Mouse (Mus musculus): Measurements from ENCODE around the gene Gm10217. TPM values are rescaled to one million over a fixed set of nuclear protein-coding genes. Genes with fewer than 3 reads are reported as not detected.

Gene Gm10217
- polyA plus RNA-seq, 1 experiment from 2014 or later = not detected

- 63% methylated on average over 3 of the region's 3 CpGs for WGBS (ENCODE audit: insufficient replicate concordance)
- Histone ChIP-seq H3K9ac (replicated peaks) (no peak overlapping the region), H3K4me2 (ENCODE audit: low read depth, low read length) (no peak overlapping the region), H3K9me3 (ENCODE audit: low read length) (no peaks in the 10 kb centered on the region), H3K27ac (ENCODE audit: low read depth) (no peak overlapping the region), H3K36me3 (replicated peaks; ENCODE audit: insufficient read depth, low read length) (no peaks in the 10 kb centered on the region), H3K4me3 (ENCODE audit: low read depth, low read length) (no peak overlapping the region), H3K4me1 (ENCODE audit: insufficient read depth) (no peaks in the 10 kb centered on the region), H3K27me3 (ENCODE audit: insufficient read depth, low read length) (no peaks in the 10 kb centered on the region)
- ATAC-seq (no peak), DNase-seq (no peak)
- no peak for TF ChIP-seq EP300 (IDR thresholded peaks at IDR 0.05; ENCODE audit: low read depth)
- TF ChIP-seq CTCF (IDR thresholded peaks at IDR 0.05; ENCODE audit: low read depth) = no peak
Measured at GRCm38 (mm10) chr8:9868094-9868493, 4.0 kb downstream of the Gm10217 start.

- Histone ChIP-seq H3K4me2 (ENCODE audit: low read depth, low read length) (no peak overlapping the region), H3K36me3 (replicated peaks; ENCODE audit: insufficient read depth, low read length) (no peaks in the 10 kb centered on the region), H3K27ac (ENCODE audit: low read depth) (no peak overlapping the region), H3K27me3 (ENCODE audit: insufficient read depth, low read length) (no peaks in the 10 kb centered on the region), H3K9ac (replicated peaks) (no peak overlapping the region), H3K9me3 (ENCODE audit: low read length) (no peaks in the 10 kb centered on the region), H3K4me3 (ENCODE audit: low read depth, low read length) (no peak overlapping the region), H3K4me1 (ENCODE audit: insufficient read depth) (no peaks in the 10 kb centered on the region)
- DNase-seq (no peak), ATAC-seq (no peak)
- 62% methylated on average over 1 of the region's 1 CpGs for WGBS (ENCODE audit: insufficient replicate concordance)
- no peak for TF ChIP-seq CTCF (IDR thresholded peaks at IDR 0.05; ENCODE audit: low read depth)
- TF ChIP-seq EP300 (IDR thresholded peaks at IDR 0.05; ENCODE audit: low read depth) = no peak
Measured at GRCm38 (mm10) chr8:9876241-9876640, 12.2 kb downstream of the Gm10217 start.

GRCm38 (mm10) chr8:9879921-9880320 is 15.9 kb downstream of the Gm10217 start:
- TF ChIP-seq EP300 (IDR thresholded peaks at IDR 0.05; ENCODE audit: low read depth) (no peak), CTCF (IDR thresholded peaks at IDR 0.05; ENCODE audit: low read depth) (no peak)
- DNase-seq = no peak
- H3K4me1 ChIP-seq (ENCODE audit: insufficient read depth) = no peaks in the 10 kb centered on the region
- H3K4me3 ChIP-seq (ENCODE audit: low read depth, low read length) = no peak overlapping the region
- H3K27ac ChIP-seq (ENCODE audit: low read depth) = no peak overlapping the region
- WGBS (ENCODE audit: insufficient replicate concordance) = 71% methylated on average over 4 of the region's 4 CpGs
- H3K4me2 ChIP-seq (ENCODE audit: low read depth, low read length) = no peak overlapping the region
- no peaks in the 10 kb centered on the region for H3K9me3 ChIP-seq (ENCODE audit: low read length)
- no peaks in the 10 kb centered on the region for H3K27me3 ChIP-seq (ENCODE audit: insufficient read depth, low read length)
- no peak for ATAC-seq
- no peaks in the 10 kb centered on the region for H3K36me3 ChIP-seq (replicated peaks; ENCODE audit: insufficient read depth, low read length)
- H3K9ac ChIP-seq (replicated peaks) = no peak overlapping the region

GRCm38 (mm10) chr8:9886714-9887113 is 22.7 kb downstream of the Gm10217 start:
- H3K4me3 ChIP-seq (ENCODE audit: low read depth, low read length) = no peak overlapping the region
- H3K27ac ChIP-seq (ENCODE audit: low read depth) = no peak overlapping the region
- no peaks in the 10 kb centered on the region for H3K27me3 ChIP-seq (ENCODE audit: insufficient read depth, low read length)
- DNase-seq = no peak
- H3K9me3 ChIP-seq (ENCODE audit: low read length) = no peaks in the 10 kb centered on the region
- no peaks in the 10 kb centered on the region for H3K36me3 ChIP-seq (replicated peaks; ENCODE audit: insufficient read depth, low read length)
- no peaks in the 10 kb centered on the region for H3K4me1 ChIP-seq (ENCODE audit: insufficient read depth)
- no peak overlapping the region for H3K4me2 ChIP-seq (ENCODE audit: low read depth, low read length)
- TF ChIP-seq CTCF (IDR thresholded peaks at IDR 0.05; ENCODE audit: low read depth) (no peak), EP300 (IDR thresholded peaks at IDR 0.05; ENCODE audit: low read depth) (no peak)
- no peak for ATAC-seq
- WGBS (ENCODE audit: insufficient replicate concordance) = 66% methylated on average over 4 of the region's 4 CpGs
- H3K9ac ChIP-seq (replicated peaks) = no peak overlapping the region

- TF ChIP-seq EP300 (IDR thresholded peaks at IDR 0.05; ENCODE audit: low read depth) = no peak
- TF ChIP-seq CTCF (IDR thresholded peaks at IDR 0.05; ENCODE audit: low read depth) = no peak
- WGBS (ENCODE audit: insufficient replicate concordance) = 63% methylated on average over 2 of the region's 2 CpGs
- Histone ChIP-seq H3K27me3 (ENCODE audit: insufficient read depth, low read length) (no peaks in the 10 kb centered on the region), H3K36me3 (replicated peaks; ENCODE audit: insufficient read depth, low read length) (no peaks in the 10 kb centered on the region), H3K9me3 (ENCODE audit: low read length) (no peaks in the 10 kb centered on the region), H3K4me2 (ENCODE audit: low read depth, low read length) (no peak overlapping the region), H3K27ac (ENCODE audit: low read depth) (no peak overlapping the region), H3K9ac (replicated peaks) (no peak overlapping the region), H3K4me1 (ENCODE audit: insufficient read depth) (no peaks in the 10 kb centered on the region), H3K4me3 (ENCODE audit: low read depth, low read length) (no peak overlapping the region)
- no peak for ATAC-seq
- DNase-seq = no peak
Measured at GRCm38 (mm10) chr8:9899199-9899598, 35.1 kb downstream of the Gm10217 start.

GRCm38 (mm10) chr8:9899673-9900072 is 35.6 kb downstream of the Gm10217 start:
- DNase-seq (no peak), ATAC-seq (no peak)
- Histone ChIP-seq H3K9ac (replicated peaks) (no peak overlapping the region), H3K27ac (ENCODE audit: low read depth) (no peak overlapping the region), H3K4me2 (ENCODE audit: low read depth, low read length) (no peak overlapping the region), H3K27me3 (ENCODE audit: insufficient read depth, low read length) (no peaks in the 10 kb centered on the region), H3K9me3 (ENCODE audit: low read length) (no peaks in the 10 kb centered on the region), H3K4me3 (ENCODE audit: low read depth, low read length) (no peak overlapping the region), H3K36me3 (replicated peaks; ENCODE audit: insufficient read depth, low read length) (no peaks in the 10 kb centered on the region), H3K4me1 (ENCODE audit: insufficient read depth) (no peaks in the 10 kb centered on the region)
- 72% methylated on average over 3 of the region's 3 CpGs for WGBS (ENCODE audit: insufficient replicate concordance)
- TF ChIP-seq EP300 (IDR thresholded peaks at IDR 0.05; ENCODE audit: low read depth) (no peak), CTCF (IDR thresholded peaks at IDR 0.05; ENCODE audit: low read depth) (no peak)

Other genes starting within 250 kb of the Gm10217 start
- gene Fam155a, start 93.1 kb upstream of the Gm10217 start, polyA plus RNA-seq (2015; fragmentation: Nextera tagmentation; extraction: Ambion mirVana) = not detected in 2 replicates
- gene Lig4, start 113.4 kb downstream of the Gm10217 start, polyA plus RNA-seq (2015; fragmentation: Nextera tagmentation; extraction: Ambion mirVana) = 1.2 and 1.3 TPM in 2 replicates
- gene Abhd13, start 113.5 kb downstream of the Gm10217 start, polyA plus RNA-seq (2015; fragmentation: Nextera tagmentation; extraction: Ambion mirVana) = 5.2 and 5.6 TPM in 2 replicates
- gene Tnfsf13b, start 142.2 kb downstream of the Gm10217 start, polyA plus RNA-seq (2015; fragmentation: Nextera tagmentation; extraction: Ambion mirVana) = 0.58 and 0.69 TPM in 2 replicates